Comparison of ENCODE assay signal across 8 mouse cellular contexts in the genomic region with DNA sequence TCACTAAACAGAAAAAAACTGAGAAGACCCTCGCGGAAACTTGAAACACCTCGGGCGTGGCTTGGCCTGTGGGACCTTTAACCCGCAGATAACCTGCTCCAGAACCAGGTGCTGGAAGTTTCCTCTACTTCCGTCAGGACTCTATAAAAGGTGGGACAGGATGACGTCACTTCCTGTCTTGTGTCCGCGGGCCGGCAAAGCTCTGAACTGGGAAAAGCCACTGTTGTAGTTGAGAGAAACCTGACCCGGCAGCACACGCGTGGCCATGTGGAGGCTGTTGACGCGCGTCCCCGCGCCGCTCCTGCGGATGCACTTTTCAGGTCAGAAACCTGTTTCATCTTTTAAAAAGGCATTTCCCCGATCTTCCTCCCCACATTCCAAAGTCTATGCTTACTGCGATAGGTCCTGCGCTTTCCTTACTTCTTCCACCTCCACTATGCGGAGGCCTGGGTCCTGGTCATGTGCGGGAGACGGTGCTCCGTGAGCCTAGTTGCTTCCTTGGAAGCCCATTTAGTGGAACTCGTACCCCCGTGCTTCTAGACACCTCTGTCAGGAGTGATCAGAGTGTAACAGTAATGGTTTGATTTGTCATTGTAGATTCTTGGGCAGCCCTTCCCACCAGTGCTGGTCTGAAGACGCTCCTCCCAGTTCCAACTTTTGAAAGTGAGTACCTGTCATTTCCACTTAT. TPM values are rescaled to one million over a fixed set of nuclear protein-coding genes. Genes with fewer than 3 reads are reported as not detected.
DNase-seq lines count a peak whose midpoint lies in the region; ATAC-seq lines count a peak whose summit lies in the region.

Gene Mrpl16 (plus strand): TSS at position 187 of the 688 bp plus-strand sequence.

- H3K4me2 ChIP-seq in kidney, embryonic 15.5 days, result peak within 1 kb of the TSS; percentile 79

- peak within 1 kb of the TSS; percentile 74 for H3K9ac ChIP-seq in kidney, embryonic 15.5 days

- 0 out of 2 replicates have a peak, but pooled peaks cover 4% of the 10 kb centered on the region for H3K27me3 ChIP-seq in heart, embryonic 10.5 days (ENCODE audit: insufficient read depth, poor library complexity, severe bottlenecking)
- H3K27me3 ChIP-seq in kidney, embryonic 15.5 days, result no peaks in the 10 kb centered on the region

- peak within 1 kb of the TSS; percentile 76 for H3K27ac ChIP-seq in heart, embryonic 10.5 days
- H3K27ac ChIP-seq in kidney, embryonic 15.5 days, result peak within 1 kb of the TSS; percentile 72

- peaks cover 26% of the 10 kb centered on the region for H3K36me3 ChIP-seq in heart, embryonic 10.5 days
- peaks cover 28% of the 10 kb centered on the region for H3K36me3 ChIP-seq in kidney, embryonic 15.5 days

- H3K9me3 ChIP-seq in heart, embryonic 10.5 days, result no peaks in the 10 kb centered on the region
- no peaks in the 10 kb centered on the region for H3K9me3 ChIP-seq in kidney, embryonic 15.5 days (replicated peaks)

- DNase-seq in B cell, adult 2 months, result peak; percentile 91 to 93
- peak; percentile 97 for DNase-seq in brain, adult 2 months (ENCODE audit: low read depth, low spot score)
- peak; percentile 94 for DNase-seq in heart, embryonic 10.5 days (ENCODE audit: low spot score)
- peak; percentile 83 for DNase-seq in liver
- peak; percentile 88 to 91 for DNase-seq in spleen, postnatal 4 days (ENCODE audit: low spot score in 2 of 2)

- peak within 1 kb of the TSS; percentile 70 for H3K4me3 ChIP-seq in heart, embryonic 10.5 days
- peak within 1 kb of the TSS; percentile 74 for H3K4me3 ChIP-seq in kidney, embryonic 15.5 days (replicated peaks)

- under 1% methylated on average over 30 of the region's 30 CpGs for WGBS in heart, embryonic 10.5 days
- under 1% methylated on average over 30 of the region's 30 CpGs for WGBS in kidney, embryonic 15.5 days

- H3K4me1 ChIP-seq in heart, embryonic 10.5 days, result no peaks in the 10 kb centered on the region
- peaks cover 10% of the 10 kb centered on the region for H3K4me1 ChIP-seq in kidney, embryonic 15.5 days

- ATAC-seq in erythroblast, adult 5-6 weeks (replicated peaks; ENCODE audit: low FRiP score, poor library complexity, severe bottlenecking), result peak; percentile 97
- peak; percentile 92 for ATAC-seq in kidney, embryonic 15.5 days (replicated peaks; ENCODE audit: low FRiP score)
- ATAC-seq in monocyte, adult 5-6 weeks (replicated peaks; ENCODE audit: insufficient number of reproducible peaks, low FRiP score, low TSS enrichment, poor library complexity, severe bottlenecking), result peak; percentile 71

RNA-seq across cellular contexts. Expression of gene Mrpl16, which starts in this region (rescaled TPM):
- 14.6 and 29.5 TPM in 2 replicates for total RNA-seq in erythroblast, adult 5-6 weeks (2015; ENCODE audit: low replicate concordance)
- total RNA-seq in erythroblast, adult 5-6 weeks (2017; ENCODE audit: low replicate concordance), result 4.2 and 15.3 TPM in 2 replicates
- 73.0 and 74.7 TPM in 2 replicates for polyA plus RNA-seq in heart, embryonic 10.5 days (2016; fragmentation: Nextera tagmentation; extraction: Ambion mirVana)
- 52.2 and 52.6 TPM in 2 replicates for polyA plus RNA-seq in kidney, embryonic 15.5 days (2015; fragmentation: Nextera tagmentation; extraction: Ambion mirVana)
- 28.5 to 49.0 TPM (median 45.7 TPM) in 3 replicates for total RNA-seq in monocyte, adult 5-6 weeks (2017)

Comparison
In these comparisons a context has a peak if more than half of its experiments do, and no peak if none do; other contexts are left out.
1. Peak in every context shown above with its lines: DNase-seq, ATAC-seq, H3K4me3 ChIP-seq and H3K27ac ChIP-seq.